Mouse (Mus musculus): ENCODE data around the gene Nfkb1. TPM values are rescaled to one million over a fixed set of nuclear protein-coding genes. Genes with fewer than 3 reads are reported as not detected.

The Nfkb1 gene
- total and polyA plus RNA-seq, 3 experiments: 271 to 369 (median 346) TPM

DNA sequence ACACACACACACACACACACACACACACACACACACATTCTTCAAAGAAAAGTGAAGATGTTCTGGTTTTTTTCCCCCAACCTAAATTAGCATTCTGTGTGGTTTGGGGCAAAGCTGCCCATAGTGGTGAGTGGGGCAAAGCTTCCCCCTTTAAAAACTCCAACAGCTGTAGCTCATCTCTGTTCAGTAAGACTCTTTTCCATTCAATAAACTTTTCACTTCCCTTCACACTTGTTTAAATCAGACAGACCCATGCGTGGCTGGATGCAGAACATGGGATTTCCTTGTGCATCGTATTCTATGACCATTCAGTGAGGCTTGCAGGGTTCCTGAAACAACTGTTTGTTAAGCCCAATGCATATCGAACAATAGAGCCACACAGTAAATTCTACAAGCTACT is 77.0 kb downstream of the Nfkb1 start:
- peaks cover 18 to 83% of the 10 kb centered on the region in 2 experiments for H3K4me1 ChIP-seq (ENCODE audit: control insufficient read depth in 1 of 2, insufficient read depth in 2 of 2)
- H3K79me2 ChIP-seq (replicated peaks; ENCODE audit: control insufficient read depth, extremely low read depth, insufficient read depth, poor library complexity, severe bottlenecking): 0 out of 2 replicates have a peak, but pooled peaks cover 3% of the 10 kb centered on the region
- in situ Hi-C loops (cut with MboI; ENCODE audit: low pct_ligation_motif_present, low pct_unique_long_range_greater_than_20kb, low sequenced_read_pairs) (no loop called here), dilution Hi-C loops (cut with MboI; ENCODE audit: extremely low pct_ligation_motif_present, extremely low pct_unique_long_range_greater_than_20kb, low sequenced_read_pairs) (no loop called here)
- H3K27me3 ChIP-seq (replicated peaks): no peaks in the 10 kb centered on the region
- DNase-seq (ENCODE audit: extremely low read depth): peak; percentile 82
- peak overlapping the region; percentile 25; the same call in 1 of the 2 replicates for H3K4me2 ChIP-seq (ENCODE audit: insufficient read depth, low read depth, poor library complexity, severe bottlenecking)
- TF ChIP-seq ZNF384 (IDR thresholded peaks at IDR 0.05; ENCODE audit: low read depth, low read length): peak; percentile 85
- no peak; the same call in 1 of the 2 replicates for TF ChIP-seq SMC3 (IDR thresholded peaks at IDR 0.05; ENCODE audit: low read depth, low read length)
- TF ChIP-seq ZC3H11A (IDR thresholded peaks at IDR 0.05; ENCODE audit: low read depth, low read length): no peak
- peak; percentile 92 for TF ChIP-seq SIN3A (IDR thresholded peaks at IDR 0.05; ENCODE audit: low read length)
- TF ChIP-seq UBTF (IDR thresholded peaks at IDR 0.05; ENCODE audit: low read depth, low read length): no peak
- TF ChIP-seq MYC (IDR thresholded peaks at IDR 0.05; ENCODE audit: low read depth, low read length): peak; percentile 66; the same call in 1 of the 2 replicates
- no peak for TF ChIP-seq POLR2A (IDR thresholded peaks at IDR 0.05; ENCODE audit: low read depth, low read length)
- TF ChIP-seq NELFE (IDR thresholded peaks at IDR 0.05; ENCODE audit: low read depth, low read length): no peak
- TF ChIP-seq JUND (conservative IDR thresholded peaks at IDR 0.05; ENCODE audit: low read depth, low read length): no peak
- TF ChIP-seq USF1 (IDR thresholded peaks at IDR 0.05; ENCODE audit: low read depth, low read length): no peak
- no peak for TF ChIP-seq KAT2A (IDR thresholded peaks at IDR 0.05; ENCODE audit: insufficient replicate concordance, low read length)
- peak; percentile 20; the same call in 1 of the 2 replicates for TF ChIP-seq E2F4 (IDR thresholded peaks at IDR 0.05; ENCODE audit: insufficient replicate concordance, low read depth, low read length)
- no peak for TF ChIP-seq ZMIZ1 (IDR thresholded peaks at IDR 0.05; ENCODE audit: low read depth, low read length)
- no peak for TF ChIP-seq USF2 (conservative IDR thresholded peaks at IDR 0.05; ENCODE audit: low read depth, low read length)
- no peak; the same call in 1 of the 2 replicates for TF ChIP-seq HCFC1 (IDR thresholded peaks at IDR 0.05; ENCODE audit: low read depth, low read length)
- no peak for TF ChIP-seq GABPA (IDR thresholded peaks at IDR 0.05; ENCODE audit: insufficient replicate concordance, low read depth, low read length)
- peak; percentile 90; the same call in 1 of the 2 replicates for TF ChIP-seq MEF2A (IDR thresholded peaks at IDR 0.05; ENCODE audit: borderline replicate concordance, low read depth, low read length)
- TF ChIP-seq CHD1 (IDR thresholded peaks at IDR 0.05; ENCODE audit: low read depth, low read length): no peak
- no peak for TF ChIP-seq PAX5 (IDR thresholded peaks at IDR 0.05; ENCODE audit: low read length)
- TF ChIP-seq RCOR1 (conservative IDR thresholded peaks at IDR 0.05; ENCODE audit: low read depth, low read length): peak; percentile 79; the same call in 1 of the 2 replicates
- peak; percentile 94 for TF ChIP-seq ETS1 (conservative IDR thresholded peaks at IDR 0.05; ENCODE audit: low read depth, low read length)
- peak; percentile 96 for TF ChIP-seq EP300 (IDR thresholded peaks at IDR 0.05; ENCODE audit: low read length)
- TF ChIP-seq RAD21 (IDR thresholded peaks at IDR 0.05; ENCODE audit: low read depth, low read length): no peak; the same call in none of the 2 replicates
- TF ChIP-seq TBP (conservative IDR thresholded peaks at IDR 0.05; ENCODE audit: low read depth, low read length): no peak
- TF ChIP-seq CTCF (conservative IDR thresholded peaks at IDR 0.05 in 1 of 2, IDR thresholded peaks at IDR 0.05 in 1 of 2; ENCODE audit: low read depth in 2 of 2, low read length in 2 of 2): no peak
- peak; percentile 63; the same call in 1 of the 2 replicates for TF ChIP-seq CHD2 (IDR thresholded peaks at IDR 0.05; ENCODE audit: low read length)
- peak; percentile 92 for TF ChIP-seq IRF4 (IDR thresholded peaks at IDR 0.05; ENCODE audit: low read depth, low read length)
- TF ChIP-seq MAZ (IDR thresholded peaks at IDR 0.05; ENCODE audit: low read depth, low read length): 0 out of 2 replicates have a peak, but pooled peaks have one; percentile 49
- TF ChIP-seq MXI1 (IDR thresholded peaks at IDR 0.05; ENCODE audit: low read depth, low read length): peak; percentile 69; the same call in 1 of the 2 replicates
- no peak for TF ChIP-seq ZKSCAN1 (IDR thresholded peaks at IDR 0.05; ENCODE audit: borderline replicate concordance, low read depth, low read length)
- no peak for TF ChIP-seq NRF1 (IDR thresholded peaks at IDR 0.05; ENCODE audit: low read depth, low read length)
- peak; percentile 76 for TF ChIP-seq BHLHE40 (IDR thresholded peaks at IDR 0.05; ENCODE audit: low read depth, low read length)
- peak; percentile 85 for TF ChIP-seq TCF12 (IDR thresholded peaks at IDR 0.05; ENCODE audit: low read depth, low read length)
- no peak for TF ChIP-seq ELF1 (IDR thresholded peaks at IDR 0.05; ENCODE audit: low read depth, low read length)
- TF ChIP-seq MAX (IDR thresholded peaks at IDR 0.05; ENCODE audit: low read length): peak; percentile 56
- TF ChIP-seq JUN (IDR thresholded peaks at IDR 0.05; ENCODE audit: insufficient read depth, low read depth, low read length): peak; percentile 38
- no peak for TF ChIP-seq POLR2AphosphoS2 (IDR thresholded peaks at IDR 0.05; ENCODE audit: low read depth, low read length)
- TF ChIP-seq MAFK (IDR thresholded peaks at IDR 0.05; ENCODE audit: insufficient replicate concordance, low read length): peak; percentile 59; the same call in 1 of the 2 replicates
- H3K4me3 ChIP-seq (replicated peaks in 1 of 3; ENCODE audit: low read depth in 2 of 3, low read length in 2 of 3, poor library complexity in 1 of 3): no peak overlapping the region
- H3K9ac ChIP-seq (ENCODE audit: insufficient read depth, low read depth): no peak overlapping the region
- H3K27ac ChIP-seq (ENCODE audit: insufficient read depth, low read depth): peak overlapping the region; percentile 11; the same call in 1 of the 2 replicates
- peaks cover 83 to 93% of the 10 kb centered on the region in 2 experiments for H3K36me3 ChIP-seq (replicated peaks in 1 of 2; ENCODE audit: control insufficient read depth in 1 of 2, insufficient read depth in 1 of 2, low read length in 1 of 2)
- no peaks in the 10 kb centered on the region for H3K9me3 ChIP-seq (replicated peaks; ENCODE audit: low read length)

All from CH12.LX (cell line).